ENCODE assay signal across 16 mouse cellular contexts in the genomic region with DNA sequence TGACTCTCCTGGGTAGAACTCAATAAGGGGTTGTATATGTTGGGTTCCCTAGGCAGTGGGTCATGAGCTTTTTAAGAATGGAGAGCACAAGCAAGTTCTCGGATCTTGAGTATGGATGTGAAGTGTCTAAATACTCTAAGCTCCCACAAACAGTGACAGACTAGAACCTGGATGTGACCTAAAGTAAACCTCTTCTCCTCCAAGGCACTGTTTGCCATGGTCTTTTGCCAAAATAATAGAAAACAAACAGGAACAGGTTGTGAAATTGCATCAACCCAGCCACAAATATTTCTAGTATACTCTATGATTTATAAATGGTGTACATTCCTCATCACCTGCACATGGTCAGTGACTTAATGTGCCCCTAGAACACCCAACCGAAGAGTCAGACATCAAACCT.
"Had no signal": no experiment of that assay in that cellular context is flagged by ENCODE, and none has a peak within 500 bp of the region (broad histone marks: within the 10 kb centered on the region; RNA-seq: fewer than 3 reads in every experiment).

No protein-coding gene starts in this region.

- H3K27ac ChIP-seq: liver, embryonic 13.5 days; liver, embryonic 15.5 days; macrophage; midbrain, embryonic 13.5 days; midbrain, embryonic 15.5 days; neural tube, embryonic 12.5 days; stomach, embryonic 15.5 days; stomach, postnatal 0 days had no signal

- H3K36me3 ChIP-seq: liver, embryonic 13.5 days; liver, embryonic 15.5 days; midbrain, embryonic 13.5 days; midbrain, embryonic 15.5 days; neural tube, embryonic 12.5 days; stomach, embryonic 15.5 days had no signal

- H3K27me3 ChIP-seq: liver, embryonic 13.5 days; liver, embryonic 15.5 days; megakaryocyte, embryonic 14.5 days; midbrain, embryonic 13.5 days; midbrain, embryonic 15.5 days; neural tube, embryonic 12.5 days; stomach, embryonic 15.5 days had no signal

- H3K4me1 ChIP-seq: liver, embryonic 13.5 days; liver, embryonic 15.5 days; megakaryocyte, embryonic 14.5 days; midbrain, embryonic 13.5 days; midbrain, embryonic 15.5 days; neural tube, embryonic 12.5 days; stomach, embryonic 15.5 days had no signal

- ATAC-seq: liver, postnatal 0 days; midbrain, embryonic 13.5 days; midbrain, embryonic 15.5 days had no signal

- DNase-seq: liver, embryonic 13.5 days; liver, postnatal 0 days; lung, embryonic 14.5 days; right cerebral cortex, postnatal 14 days; thymus, adult 2 months; thymus, postnatal 25 days; thymus, postnatal 4 days had no signal

- H3K4me3 ChIP-seq: liver, embryonic 13.5 days; liver, embryonic 15.5 days; megakaryocyte, embryonic 14.5 days; midbrain, embryonic 13.5 days; midbrain, embryonic 15.5 days; neural tube, embryonic 12.5 days; stomach, embryonic 15.5 days had no signal

- H3K9ac ChIP-seq: liver, embryonic 13.5 days; liver, embryonic 15.5 days; liver, postnatal 0 days; lung, embryonic 14.5 days; midbrain, embryonic 13.5 days; midbrain, embryonic 15.5 days; neural tube, embryonic 12.5 days; stomach, embryonic 15.5 days had no signal

- H3K9me3 ChIP-seq: liver, embryonic 13.5 days; liver, embryonic 15.5 days; megakaryocyte, embryonic 14.5 days; midbrain, embryonic 13.5 days; midbrain, embryonic 15.5 days; neural tube, embryonic 12.5 days; stomach, embryonic 15.5 days had no signal

- H3K4me2 ChIP-seq: liver, embryonic 13.5 days; liver, embryonic 15.5 days; lung, embryonic 14.5 days; midbrain, embryonic 11.5 days; midbrain, embryonic 13.5 days; midbrain, embryonic 15.5 days; neural tube, embryonic 12.5 days; stomach, embryonic 15.5 days had no signal
